27 mouse cellular contexts compared by ENCODE assay signal in the genomic region with DNA sequence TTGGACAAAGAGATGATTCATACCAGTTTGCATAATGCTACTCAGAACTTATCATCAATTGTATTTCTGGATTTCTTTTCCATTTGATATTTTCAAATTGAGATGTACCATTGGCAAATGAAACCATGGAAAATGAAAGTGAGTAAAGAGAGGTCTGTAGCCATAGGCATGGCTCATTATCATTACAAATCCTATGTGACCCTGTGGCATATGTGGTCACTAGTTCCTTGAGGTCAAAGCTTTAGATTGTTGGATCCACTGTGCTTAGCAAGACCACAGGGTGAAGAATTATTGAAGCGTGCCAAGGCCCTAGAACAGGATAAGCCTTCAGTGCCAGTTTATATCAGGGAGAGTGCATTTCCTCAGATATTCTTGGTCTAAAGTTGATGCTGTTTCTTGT. TPM values are rescaled to one million over a fixed set of nuclear protein-coding genes. Genes with fewer than 3 reads are reported as not detected.
"Had no signal": no experiment of that assay in that cellular context is flagged by ENCODE, and none has a peak within 500 bp of the region (broad histone marks: within the 10 kb centered on the region; RNA-seq: fewer than 3 reads in every experiment).

No protein-coding gene starts in this region.

- H3K27me3 ChIP-seq: limb, embryonic 12.5 days; limb, embryonic 15.5 days had no signal

- H3K4me1 ChIP-seq: limb, embryonic 12.5 days; limb, embryonic 15.5 days had no signal

- DNase-seq: kidney, adult 18-20 months; kidney, adult 9 months; kidney, postnatal 14 days; kidney, postnatal 4 days; layer of hippocampus, adult 9-11 months; layer of hippocampus, postnatal 36 days; liver, postnatal 0 days; lung, embryonic 14.5 days; midbrain, embryonic 14.5 days; right cerebral cortex, adult 18-20 months; right cerebral cortex, postnatal 14 days; right cerebral cortex, postnatal 4 days; thymus, adult 18-20 months; thymus, postnatal 4 days had no signal

- H3K27ac ChIP-seq: left cerebral cortex, adult 2 months; limb, embryonic 12.5 days; limb, embryonic 15.5 days; liver, embryonic 14.5 days; macrophage; stomach, postnatal 0 days had no signal

- H3K4me3 ChIP-seq: left cerebral cortex, adult 2 months; limb, embryonic 12.5 days; limb, embryonic 15.5 days had no signal

- H3K36me3 ChIP-seq: limb, embryonic 12.5 days; limb, embryonic 15.5 days had no signal

RNA-seq across cellular contexts. Expression of a gene that starts 47.6 kb away (rescaled TPM):
- total RNA-seq: layer of hippocampus, adult 18-20 months; layer of hippocampus, postnatal 36 days; left cerebral cortex, adult 2 months; left cerebral cortex, postnatal 36 days; megakaryocyte-erythroid progenitor cell, adult 5-6 weeks; midbrain, postnatal 0 days had no signal
- polyA plus RNA-seq: kidney, embryonic 16.5 days; limb, embryonic 12.5 days; limb, embryonic 15.5 days; liver, embryonic 11.5 days; liver, embryonic 14.5 days; liver, postnatal 0 days; lung, embryonic 14.5 days; macrophage; neural tube, embryonic 11.5 days had no signal
